Mouse (Mus musculus): ENCODE measurements at regions not wholly inside any gene's neighbourhood (a gene's known extent, or its start where the extent isn't known, plus 50 kb on each side); places are given as distances from the start of the nearest gene placed in this dataset.

GRCm38 (mm10) chr12:54264893-54265835 is 61.5 kb upstream of the Egln3 start:
- no peaks in the 10 kb centered on the region for H3K79me3 ChIP-seq (ENCODE audit: low read depth)
- no peak for TF ChIP-seq CEBPB (IDR thresholded peaks at IDR 0.05; ENCODE audit: low read depth)
- TF ChIP-seq USF1 (IDR thresholded peaks at IDR 0.05; ENCODE audit: low read depth), result no peak
- no peak for TF ChIP-seq MAX (IDR thresholded peaks at IDR 0.05)
- no peaks in the 10 kb centered on the region for H3K36me3 ChIP-seq (ENCODE audit: control insufficient read depth, insufficient read depth)
- no peak overlapping the region for H3K4me3 ChIP-seq (ENCODE audit: insufficient read depth, poor library complexity, severe bottlenecking)
- no peaks in the 10 kb centered on the region for H3K79me2 ChIP-seq (ENCODE audit: control insufficient read depth, insufficient read depth)
- no peaks in the 10 kb centered on the region for H3K27me3 ChIP-seq (ENCODE audit: control insufficient read depth, insufficient read depth, insufficient read length)
- no peak overlapping the region for H3ac ChIP-seq (ENCODE audit: control insufficient read depth, insufficient read length, low read depth)

GRCm38 (mm10) chr12:54264418-54264733 is 60.7 kb upstream of the Egln3 start:
- no peaks in the 10 kb centered on the region for H3K36me3 ChIP-seq (ENCODE audit: control insufficient read depth, insufficient read depth)
- no peaks in the 10 kb centered on the region for H3K27me3 ChIP-seq (ENCODE audit: control insufficient read depth, insufficient read depth, insufficient read length)
- no peak overlapping the region for H3K4me3 ChIP-seq (ENCODE audit: insufficient read depth, poor library complexity, severe bottlenecking)
- no peaks in the 10 kb centered on the region for H3K79me3 ChIP-seq (ENCODE audit: low read depth)
- TF ChIP-seq USF1 (IDR thresholded peaks at IDR 0.05; ENCODE audit: low read depth), result no peak
- no peak for TF ChIP-seq FOSL1 (IDR thresholded peaks at IDR 0.05; ENCODE audit: insufficient read depth, low read length, poor library complexity, severe bottlenecking)
- TF ChIP-seq MYOG (IDR thresholded peaks at IDR 0.05; ENCODE audit: control insufficient read depth, extremely low read depth, insufficient read length), result no peak
- no peak for TF ChIP-seq CEBPB (IDR thresholded peaks at IDR 0.05; ENCODE audit: low read depth)
- no peak for TF ChIP-seq CTCF (IDR thresholded peaks at IDR 0.05; ENCODE audit: control insufficient read depth, insufficient read depth, insufficient read length)
- TF ChIP-seq MYOD1 (IDR thresholded peaks at IDR 0.05; ENCODE audit: control insufficient read depth, insufficient read length, low read depth), result no peak
- TF ChIP-seq MAX (IDR thresholded peaks at IDR 0.05), result no peak
- no peaks in the 10 kb centered on the region for H3K79me2 ChIP-seq (ENCODE audit: control insufficient read depth, insufficient read depth)
- no peak overlapping the region for H3ac ChIP-seq (ENCODE audit: control insufficient read depth, insufficient read length, low read depth)

DNA sequence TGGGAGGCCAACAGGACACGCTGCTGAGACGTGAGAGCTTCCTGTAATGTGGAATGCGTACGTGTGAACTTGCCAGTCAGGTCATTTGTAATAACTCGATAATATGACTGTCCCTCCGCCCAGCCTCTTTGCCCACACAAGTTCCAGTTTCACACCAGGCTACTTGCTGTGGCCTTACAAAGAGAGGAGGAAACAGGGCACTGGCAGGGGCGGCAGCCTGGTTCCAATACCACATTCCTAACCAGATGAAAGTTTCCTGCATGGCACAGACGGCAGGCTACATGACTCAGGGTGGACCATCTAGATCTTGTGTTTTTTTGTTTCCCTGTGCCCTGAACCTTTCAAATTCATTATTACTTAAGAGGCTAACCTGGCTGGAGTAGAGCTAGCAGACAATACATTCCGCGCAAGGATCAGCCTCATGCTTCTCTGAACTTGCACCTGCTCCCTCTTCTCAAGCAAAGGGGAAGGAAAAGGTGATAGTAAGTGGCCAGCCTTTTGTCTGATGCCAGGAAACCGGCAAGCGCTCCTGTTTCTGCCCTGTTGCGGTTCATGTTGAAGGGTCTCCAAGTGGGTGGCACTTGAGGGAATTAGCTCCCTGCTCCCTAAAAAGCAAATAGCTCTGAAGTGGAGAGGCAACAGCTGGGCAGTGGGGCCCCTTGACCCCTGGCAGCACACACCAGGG is 60.2 kb upstream of the Egln3 start:
- no peak for TF ChIP-seq FOSL1 (IDR thresholded peaks at IDR 0.05; ENCODE audit: insufficient read depth, low read length, poor library complexity, severe bottlenecking)
- TF ChIP-seq CTCF (IDR thresholded peaks at IDR 0.05; ENCODE audit: control insufficient read depth, insufficient read depth, insufficient read length), result no peak
- no peak for TF ChIP-seq MAX (IDR thresholded peaks at IDR 0.05)
- TF ChIP-seq MYOD1 (IDR thresholded peaks at IDR 0.05; ENCODE audit: control insufficient read depth, insufficient read length, low read depth), result no peak
- TF ChIP-seq MYOG (IDR thresholded peaks at IDR 0.05; ENCODE audit: control insufficient read depth, extremely low read depth, insufficient read length), result no peak
- TF ChIP-seq CEBPB (IDR thresholded peaks at IDR 0.05; ENCODE audit: low read depth), result no peak
- no peak overlapping the region for H3K4me3 ChIP-seq (ENCODE audit: insufficient read depth, poor library complexity, severe bottlenecking)
- no peaks in the 10 kb centered on the region for H3K79me2 ChIP-seq (ENCODE audit: control insufficient read depth, insufficient read depth)
- no peaks in the 10 kb centered on the region for H3K36me3 ChIP-seq (ENCODE audit: control insufficient read depth, insufficient read depth)
- H3ac ChIP-seq (ENCODE audit: control insufficient read depth, insufficient read length, low read depth), result no peak overlapping the region
- no peaks in the 10 kb centered on the region for H3K27me3 ChIP-seq (ENCODE audit: control insufficient read depth, insufficient read depth, insufficient read length)
- no peaks in the 10 kb centered on the region for H3K79me3 ChIP-seq (ENCODE audit: low read depth)

- Histone ChIP-seq H3ac (ENCODE audit: control insufficient read depth, insufficient read length, low read depth) (no peak overlapping the region), H3K27me3 (ENCODE audit: control insufficient read depth, insufficient read depth, insufficient read length) (no peaks in the 10 kb centered on the region), H3K79me2 (ENCODE audit: control insufficient read depth, insufficient read depth) (no peaks in the 10 kb centered on the region), H3K4me3 (ENCODE audit: insufficient read depth, poor library complexity, severe bottlenecking) (no peak overlapping the region), H3K79me3 (ENCODE audit: low read depth) (no peaks in the 10 kb centered on the region), H3K36me3 (ENCODE audit: control insufficient read depth, insufficient read depth) (no peaks in the 10 kb centered on the region)
- TF ChIP-seq MAX (IDR thresholded peaks at IDR 0.05) (no peak), USF1 (IDR thresholded peaks at IDR 0.05; ENCODE audit: low read depth) (no peak), CEBPB (IDR thresholded peaks at IDR 0.05; ENCODE audit: low read depth) (no peak), FOSL1 (IDR thresholded peaks at IDR 0.05; ENCODE audit: insufficient read depth, low read length, poor library complexity, severe bottlenecking) (no peak), MYOG (IDR thresholded peaks at IDR 0.05; ENCODE audit: control insufficient read depth, extremely low read depth, insufficient read length) (no peak), CTCF (IDR thresholded peaks at IDR 0.05; ENCODE audit: control insufficient read depth, insufficient read depth, insufficient read length) (no peak), MYOD1 (IDR thresholded peaks at IDR 0.05; ENCODE audit: control insufficient read depth, insufficient read length, low read depth) (no peak)
Observed at GRCm38 (mm10) chr12:54262236-54263005, 58.8 kb upstream of the Egln3 start.

DNA sequence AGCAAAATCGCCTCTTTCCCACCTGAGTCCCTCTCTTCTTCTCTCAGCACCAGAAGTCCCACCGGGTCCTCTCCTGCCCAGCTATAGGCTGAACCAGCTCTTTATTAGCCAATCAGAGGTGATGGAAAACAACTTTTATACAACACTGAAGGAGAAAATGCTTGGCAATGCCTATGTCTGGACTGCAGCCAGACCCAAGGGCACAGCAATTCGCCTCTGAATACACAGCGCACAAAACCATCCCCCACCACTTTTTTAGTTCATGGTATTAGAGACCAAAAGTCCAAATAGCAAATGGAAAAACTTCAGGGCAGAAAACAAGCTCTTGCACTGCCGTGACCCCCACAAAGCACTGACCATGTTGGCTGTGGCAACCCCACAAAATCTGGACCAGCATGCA is 57.8 kb upstream of the Egln3 start:
- Histone ChIP-seq H3K27me3 (ENCODE audit: control insufficient read depth, insufficient read depth, insufficient read length) (no peaks in the 10 kb centered on the region), H3K79me3 (ENCODE audit: low read depth) (no peaks in the 10 kb centered on the region), H3K79me2 (ENCODE audit: control insufficient read depth, insufficient read depth) (no peaks in the 10 kb centered on the region), H3K4me3 (ENCODE audit: insufficient read depth, poor library complexity, severe bottlenecking) (no peak overlapping the region), H3K36me3 (ENCODE audit: control insufficient read depth, insufficient read depth) (no peaks in the 10 kb centered on the region), H3ac (ENCODE audit: control insufficient read depth, insufficient read length, low read depth) (no peak overlapping the region)
- no peak for TF ChIP-seq MYOD1 (IDR thresholded peaks at IDR 0.05; ENCODE audit: control insufficient read depth, insufficient read length, low read depth)
- TF ChIP-seq CTCF (IDR thresholded peaks at IDR 0.05; ENCODE audit: control insufficient read depth, insufficient read depth, insufficient read length), result no peak
- TF ChIP-seq MAX (IDR thresholded peaks at IDR 0.05), result no peak
- no peak for TF ChIP-seq CEBPB (IDR thresholded peaks at IDR 0.05; ENCODE audit: low read depth)
- no peak for TF ChIP-seq MYOG (IDR thresholded peaks at IDR 0.05; ENCODE audit: control insufficient read depth, extremely low read depth, insufficient read length)
- no peak for TF ChIP-seq FOSL1 (IDR thresholded peaks at IDR 0.05; ENCODE audit: insufficient read depth, low read length, poor library complexity, severe bottlenecking)
- no peak for TF ChIP-seq USF1 (IDR thresholded peaks at IDR 0.05; ENCODE audit: low read depth)
